Mouse (Mus musculus) embryonic fibroblast, embryonic 13.5 days (primary cell): ENCODE measurements at regions not wholly inside any gene's neighbourhood (a gene's known extent, or its start where the extent isn't known, plus 50 kb on each side); places are given as distances from the start of the nearest gene placed in this dataset.
A peak's percentile ranks its signal among the peaks of the same experiment; 100 is the strongest.
"Not testable (repeated sequence)": the region's sequence is repeated elsewhere in the genome, so short reads cannot be mapped to it uniquely, and the experiment has no call there.

ENCODE experiments used
- H3K27ac ChIP-seq: 2 replicates; pipeline ENCODE4 v1.5.1; 2012; ENCODE audit warnings: low read length, control low read depth, inconsistent platforms; ENCODE audit not compliant: insufficient read depth
- H3K4me1 ChIP-seq: 2 replicates; pipeline ENCODE4 v1.6.1; 2011; ENCODE audit warnings: low read length; ENCODE audit not compliant: control insufficient read depth, insufficient read depth
- H3K4me3 ChIP-seq: 2 replicates; pipeline ENCODE4 v1.5.1; 2011; ENCODE audit warnings: mild to moderate bottlenecking, control low read depth, low read length; ENCODE audit not compliant: insufficient read depth
- CTCF ChIP-seq: IDR thresholded peaks from 2 replicates; pipeline ENCODE4 v1.5.1; 2011; ENCODE audit warnings: mild to moderate bottlenecking, control low read depth, low read length, moderate library complexity, borderline replicate concordance; ENCODE audit not compliant: insufficient read depth
- POLR2A ChIP-seq: IDR thresholded peaks from 2 replicates; pipeline ENCODE4 v1.6.1; 2011; ENCODE audit warnings: low read depth, mild to moderate bottlenecking, control low read depth, low read length, moderate library complexity

DNA sequence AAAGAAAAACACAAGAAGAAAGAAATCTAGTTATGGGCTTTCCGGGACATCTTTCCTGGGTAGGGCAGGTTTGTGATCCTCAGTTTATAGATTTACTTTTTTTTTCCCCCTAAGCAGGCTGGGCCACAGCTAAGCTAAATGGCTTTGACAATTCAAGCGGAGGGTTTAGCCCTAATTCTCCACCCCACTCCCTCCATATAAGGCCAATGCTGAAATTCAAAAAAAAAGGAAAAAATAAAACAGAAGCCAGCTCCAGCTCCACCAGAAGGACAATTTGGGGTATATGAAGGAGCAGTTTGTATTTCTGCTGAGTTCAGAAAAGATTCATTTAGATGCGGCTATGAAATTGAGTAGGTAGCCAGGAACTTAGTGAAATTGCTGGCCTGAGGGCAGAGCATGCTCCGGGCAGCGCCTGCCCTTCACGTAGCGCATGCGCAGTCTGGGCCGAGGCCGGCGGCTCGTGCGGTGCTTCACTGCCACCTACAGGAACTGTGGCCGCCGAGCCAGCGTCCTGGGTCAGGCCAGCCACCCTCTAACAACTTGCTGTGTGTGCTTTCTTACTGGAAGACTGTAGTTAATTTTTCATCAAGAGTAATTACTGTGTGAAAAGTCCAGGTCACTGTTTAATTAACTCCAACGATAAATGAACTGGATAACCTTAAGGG, 364.5 kb downstream of the Lrig3 start:
- H3K4me3 ChIP-seq = no peak overlapping the region

GRCm38 (mm10) chr10:126320831-126321230, 354.9 kb downstream of the Lrig3 start:
- Histone ChIP-seq H3K4me1 (no peaks in the 10 kb centered on the region), H3K4me3 (no peak overlapping the region), H3K27ac (no peak overlapping the region)
- TF ChIP-seq POLR2A (no peak), CTCF (no peak)

More for the DNA sequence above, 364.5 kb downstream of the Lrig3 start:
- H3K4me1 ChIP-seq = no peaks in the 10 kb centered on the region; the same call in 1 of the 2 replicates
- peak overlapping the region; percentile 71 for H3K27ac ChIP-seq
- TF ChIP-seq CTCF = peak; percentile 83
- no peak for TF ChIP-seq POLR2A

- no peak for TF ChIP-seq CTCF
- no peak for TF ChIP-seq POLR2A
- Histone ChIP-seq H3K4me3 (no peak overlapping the region), H3K4me1 (no peaks in the 10 kb centered on the region), H3K27ac (no peak overlapping the region)
Observed at GRCm38 (mm10) chr10:126319795-126320194, 353.8 kb downstream of the Lrig3 start.

DNA sequence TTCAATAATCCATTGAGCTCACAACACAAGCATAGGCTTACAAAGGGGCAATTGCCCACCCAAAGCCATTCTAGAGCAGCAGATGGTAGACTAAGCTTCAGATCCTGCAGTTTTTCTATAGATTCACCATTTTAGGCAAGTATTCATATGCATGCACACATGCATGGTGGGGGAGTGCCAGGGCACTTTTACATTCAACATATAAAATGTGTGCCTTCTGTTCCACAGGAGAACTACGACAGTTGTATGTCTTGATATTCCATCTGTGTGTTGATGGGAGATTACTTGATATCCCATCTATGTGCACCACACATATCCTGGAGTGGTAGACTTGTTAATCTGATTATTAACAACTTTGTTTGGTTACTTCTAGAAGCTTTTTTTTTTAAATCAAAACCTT, 334.0 kb downstream of the Lrig3 start:
- TF ChIP-seq CTCF (no peak), POLR2A (no peak)

GRCm38 (mm10) chr10:126298211-126298610, 332.2 kb downstream of the Lrig3 start:
- no peak overlapping the region for H3K4me3 ChIP-seq
- no peak for TF ChIP-seq POLR2A
- no peak for TF ChIP-seq CTCF
- no peak overlapping the region for H3K27ac ChIP-seq
- H3K4me1 ChIP-seq = peaks cover 6% of the 10 kb centered on the region

More for the DNA sequence above, 334.0 kb downstream of the Lrig3 start:
- no peak overlapping the region for H3K4me3 ChIP-seq
- peaks cover 6% of the 10 kb centered on the region for H3K4me1 ChIP-seq
- no peak overlapping the region for H3K27ac ChIP-seq

GRCm38 (mm10) chr10:126295853-126296252, 329.9 kb downstream of the Lrig3 start:
- Histone ChIP-seq H3K4me1 (peaks cover 6% of the 10 kb centered on the region), H3K4me3 (no peak overlapping the region), H3K27ac (no peak overlapping the region)
- TF ChIP-seq POLR2A (no peak), CTCF (no peak)

- Histone ChIP-seq H3K27ac (no peak overlapping the region), H3K4me3 (no peak overlapping the region), H3K4me1 (no peaks in the 10 kb centered on the region)
- TF ChIP-seq POLR2A = no peak
- TF ChIP-seq CTCF = no peak
Observed at GRCm38 (mm10) chr10:126291765-126292164, 325.8 kb downstream of the Lrig3 start.

DNA sequence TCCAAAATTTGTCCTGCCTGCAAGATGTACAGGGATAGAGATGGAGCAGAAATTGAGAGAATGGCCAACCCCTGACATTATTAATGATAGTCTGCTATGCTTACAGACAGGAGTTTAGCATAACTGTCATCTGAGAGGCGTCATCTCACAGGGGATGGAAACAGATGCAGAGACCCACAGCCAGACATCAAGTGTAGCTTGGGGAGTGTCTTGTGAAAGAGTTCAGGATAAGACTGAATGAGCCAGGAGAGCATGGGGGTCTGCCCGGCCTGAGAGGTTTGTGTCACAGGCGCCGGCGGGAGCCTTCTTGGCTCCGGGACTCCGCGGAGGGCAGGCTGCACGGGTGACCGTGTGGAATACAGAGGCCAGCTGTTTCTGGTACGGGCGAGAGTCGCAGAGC, 319.1 kb downstream of the Lrig3 start:
- H3K27ac ChIP-seq, H3K4me3 ChIP-seq, H3K4me1 ChIP-seq: not testable (repeated sequence)

- TF ChIP-seq CTCF = no peak
- no peak for TF ChIP-seq POLR2A
- Histone ChIP-seq H3K4me3 (no peak overlapping the region), H3K27ac (no peak overlapping the region), H3K4me1 (peaks cover 7% of the 10 kb centered on the region)
Observed at GRCm38 (mm10) chr10:126270376-126270775, 304.4 kb downstream of the Lrig3 start.

DNA sequence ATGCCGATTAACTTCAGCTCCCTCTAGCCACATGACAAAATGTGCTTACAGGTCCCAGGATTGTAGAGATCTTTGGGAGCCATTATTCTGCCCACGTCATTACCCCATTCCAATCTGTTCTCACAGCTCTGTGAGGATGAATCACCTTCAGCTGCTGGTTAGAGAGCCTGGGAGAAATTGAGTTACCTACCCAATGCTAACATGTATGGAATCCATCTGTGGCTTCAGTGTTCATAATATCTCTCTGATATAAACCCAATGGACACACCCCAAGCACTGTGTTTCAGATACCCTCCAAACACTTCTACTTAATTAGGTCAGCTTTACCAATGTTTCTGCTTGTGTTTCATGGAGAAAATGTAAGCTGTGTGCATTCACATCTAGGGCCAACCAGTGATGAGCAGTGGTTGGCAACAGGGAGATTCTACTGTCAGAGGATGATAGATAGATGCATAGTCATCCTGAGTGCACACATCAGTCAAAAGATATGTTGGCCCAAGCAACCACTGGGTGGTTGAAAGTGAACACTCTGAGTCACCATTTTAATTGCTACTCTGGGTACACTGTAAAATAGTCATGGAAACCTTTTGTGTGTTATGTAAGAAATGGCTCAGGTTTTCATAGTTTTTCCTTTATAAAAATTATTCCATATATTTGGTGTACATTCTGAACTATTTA, 301.5 kb downstream of the Lrig3 start:
- no peak overlapping the region for H3K4me3 ChIP-seq
- TF ChIP-seq CTCF = no peak
- no peak for TF ChIP-seq POLR2A
- H3K4me1 ChIP-seq = peaks cover 7% of the 10 kb centered on the region
- peak overlapping the region; percentile 94 for H3K27ac ChIP-seq
